Mouse (Mus musculus) heart, adult 2 months (tissue): Measurements from ENCODE around the gene Actn4.

Experiments
- CTCF ChIP-seq: fragments of 200-600 bp; IDR thresholded peaks from 2 replicates; pipeline ENCODE4 v1.8.1; 2022; ENCODE audit warnings: antibody characterized with exemption, mild to moderate bottlenecking, moderate library complexity
- POLR2A ChIP-seq: fragments of 200-500 bp; IDR thresholded peaks from 2 replicates; pipeline ENCODE4 v1.6.1; 2011; ENCODE audit warnings: mild to moderate bottlenecking, low read depth, low read length, control low read depth; ENCODE audit not compliant: insufficient read depth

GRCm38 (mm10) chr7:28916491-28916890 is 45.6 kb downstream of the Actn4 start:
- no peak for TF ChIP-seq POLR2A
- peak; percentile 75 for TF ChIP-seq CTCF
